Mouse (Mus musculus) C2C12 (cell line): ENCODE measurements at regions not wholly inside any gene's neighbourhood (a gene's known extent, or its start where the extent isn't known, plus 50 kb on each side); places are given as distances from the start of the nearest gene placed in this dataset.
A peak's percentile ranks its signal among the peaks of the same experiment; 100 is the strongest.

Source experiments
- H3K27me3 ChIP-seq: one replicate; pipeline ENCODE4 v1.6.1; 2011; ENCODE audit not compliant: control insufficient read depth, insufficient read depth, insufficient read length
- H3K36me3 ChIP-seq: one replicate; pipeline ENCODE4 v1.6.1; 2011; ENCODE audit not compliant: control insufficient read depth, insufficient read depth
- H3K4me3 ChIP-seq: one replicate; pipeline ENCODE4 v1.5.1; 2011; ENCODE audit warnings: mild to moderate bottlenecking, control low read depth; ENCODE audit not compliant: poor library complexity, insufficient read depth, severe bottlenecking
- H3K79me2 ChIP-seq: one replicate; pipeline ENCODE4 v1.6.1; 2011; ENCODE audit not compliant: control insufficient read depth, insufficient read depth
- H3K79me3 ChIP-seq: one replicate; pipeline ENCODE4 v1.6.1; 2011; ENCODE audit warnings: low read depth, control low read depth
- H3ac ChIP-seq: one replicate; pipeline ENCODE3; 2011; ENCODE audit warnings: low read depth; ENCODE audit not compliant: control insufficient read depth, insufficient read length
- CEBPB ChIP-seq: IDR thresholded peaks from one replicate; pipeline ENCODE4 v1.6.1; 2011; ENCODE audit warnings: low read depth, mild to moderate bottlenecking, control low read depth, moderate library complexity
- CTCF ChIP-seq: IDR thresholded peaks from one replicate; pipeline ENCODE4 v1.5.1; 2011; ENCODE audit not compliant: control insufficient read depth, insufficient read depth, insufficient read length
- FOSL1 ChIP-seq: IDR thresholded peaks from one replicate; pipeline ENCODE4 v1.8.0; 2011; ENCODE audit warnings: mild to moderate bottlenecking, low read length; ENCODE audit not compliant: poor library complexity, insufficient read depth, severe bottlenecking
- MAX ChIP-seq: IDR thresholded peaks from one replicate; pipeline ENCODE4 v1.6.1; 2011; ENCODE audit warnings: mild to moderate bottlenecking, control low read depth
- MYOD1 ChIP-seq: IDR thresholded peaks from one replicate; pipeline ENCODE4 v1.6.1; 2011; ENCODE audit warnings: low read depth; ENCODE audit not compliant: control insufficient read depth, insufficient read length
- MYOG ChIP-seq: IDR thresholded peaks from one replicate; pipeline ENCODE4 v1.6.1; 2011; ENCODE audit not compliant: control insufficient read depth, insufficient read length; ENCODE audit errors: extremely low read depth
- USF1 ChIP-seq: IDR thresholded peaks from one replicate; pipeline ENCODE4 v1.6.1; 2011; ENCODE audit warnings: low read depth, mild to moderate bottlenecking, control low read depth, moderate library complexity

GRCm38 (mm10) chr6:147706741-147707140 lies 231.1 kb downstream of the Ccdc91 start:
- no peaks in the 10 kb centered on the region for H3K36me3 ChIP-seq

GRCm38 (mm10) chr6:147718052-147718712 lies 242.6 kb downstream of the Ccdc91 start:
- Histone ChIP-seq H3ac (no peak overlapping the region), H3K4me3 (no peak overlapping the region), H3K36me3 (no peaks in the 10 kb centered on the region), H3K27me3 (no peaks in the 10 kb centered on the region), H3K79me3 (no peaks in the 10 kb centered on the region), H3K79me2 (no peaks in the 10 kb centered on the region)
- no peak for TF ChIP-seq CTCF
- TF ChIP-seq FOSL1, result no peak
- TF ChIP-seq CEBPB, result no peak
- no peak for TF ChIP-seq MYOD1
- TF ChIP-seq MYOG, result no peak
- TF ChIP-seq MAX, result no peak
- no peak for TF ChIP-seq USF1

More at GRCm38 (mm10) chr6:147706741-147707140, 231.1 kb downstream of the Ccdc91 start:
- TF ChIP-seq MYOD1, result peak; percentile 28
- no peak for TF ChIP-seq CTCF
- H3ac ChIP-seq, result no peak overlapping the region
- no peaks in the 10 kb centered on the region for H3K79me2 ChIP-seq
- no peaks in the 10 kb centered on the region for H3K79me3 ChIP-seq
- no peak overlapping the region for H3K4me3 ChIP-seq
- H3K27me3 ChIP-seq, result no peaks in the 10 kb centered on the region

- Histone ChIP-seq H3K36me3 (no peaks in the 10 kb centered on the region), H3K27me3 (no peaks in the 10 kb centered on the region), H3ac (no peak overlapping the region), H3K79me3 (no peaks in the 10 kb centered on the region), H3K4me3 (no peak overlapping the region), H3K79me2 (no peaks in the 10 kb centered on the region)
- TF ChIP-seq MYOG (no peak), MYOD1 (no peak), FOSL1 (no peak), MAX (no peak), CTCF (no peak), CEBPB (no peak), USF1 (no peak)
Measured at GRCm38 (mm10) chr6:147718713-147719490, 243.3 kb downstream of the Ccdc91 start.

GRCm38 (mm10) chr6:147719539-147719938 lies 243.9 kb downstream of the Ccdc91 start:
- TF ChIP-seq FOSL1 (no peak), USF1 (no peak), MYOG (no peak), MAX (no peak), CTCF (no peak), CEBPB (no peak), MYOD1 (no peak)

GRCm38 (mm10) chr6:147723336-147723735 lies 247.7 kb downstream of the Ccdc91 start:
- H3K79me2 ChIP-seq, result no peaks in the 10 kb centered on the region
- TF ChIP-seq FOSL1 (no peak), CEBPB (no peak), MYOG (no peak)
- no peak overlapping the region for H3K4me3 ChIP-seq
- H3K27me3 ChIP-seq, result no peaks in the 10 kb centered on the region
- no peaks in the 10 kb centered on the region for H3K79me3 ChIP-seq
- H3K36me3 ChIP-seq, result no peaks in the 10 kb centered on the region
- H3ac ChIP-seq, result no peak overlapping the region

More at GRCm38 (mm10) chr6:147719539-147719938, 243.9 kb downstream of the Ccdc91 start:
- no peak overlapping the region for H3K4me3 ChIP-seq
- H3K36me3 ChIP-seq, result no peaks in the 10 kb centered on the region
- no peaks in the 10 kb centered on the region for H3K79me2 ChIP-seq
- H3K79me3 ChIP-seq, result no peaks in the 10 kb centered on the region
- H3K27me3 ChIP-seq, result no peaks in the 10 kb centered on the region
- no peak overlapping the region for H3ac ChIP-seq

- no peak overlapping the region for H3K4me3 ChIP-seq
- peak; percentile 53 for TF ChIP-seq USF1
- no peak for TF ChIP-seq CEBPB
- TF ChIP-seq MYOD1, result no peak
- H3K79me3 ChIP-seq, result no peaks in the 10 kb centered on the region
- no peak overlapping the region for H3ac ChIP-seq
- H3K79me2 ChIP-seq, result no peaks in the 10 kb centered on the region
- no peaks in the 10 kb centered on the region for H3K36me3 ChIP-seq
- no peaks in the 10 kb centered on the region for H3K27me3 ChIP-seq
Measured at GRCm38 (mm10) chr6:147726987-147727386, 251.4 kb downstream of the Ccdc91 start.
